9 mouse cellular contexts compared by ENCODE assay signal in genomic region chr7:45744387-45744786, GRCm38 (mm10). TPM values are rescaled to one million over a fixed set of nuclear protein-coding genes. Genes with fewer than 3 reads are reported as not detected.
A peak's percentile ranks its signal among the peaks of the same experiment; 100 is the strongest.
DNase-seq lines count a peak whose midpoint lies in the region; ATAC-seq and TF ChIP-seq lines count a peak whose summit lies in the region.
"Had no signal": no experiment of that assay in that cellular context is flagged by ENCODE, and none has a peak within 500 bp of the region (broad histone marks: within the 10 kb centered on the region; RNA-seq: fewer than 3 reads in every experiment).

No protein-coding gene starts in this region.

- peaks cover 14% of the 10 kb centered on the region for H3K27me3 ChIP-seq in hindbrain, embryonic 10.5 days (ENCODE audit: insufficient read depth, poor library complexity, severe bottlenecking)
- no peaks in the 10 kb centered on the region for H3K27me3 ChIP-seq in hindbrain, embryonic 16.5 days (replicated peaks; ENCODE audit: control insufficient read depth, insufficient read depth, low read length)
- H3K27me3 ChIP-seq in neural tube, embryonic 11.5 days (ENCODE audit: control insufficient read depth, insufficient read depth, low read length), result no peaks in the 10 kb centered on the region
- H3K27me3 ChIP-seq: liver, embryonic 13.5 days had no signal

- H3K36me3 ChIP-seq in hindbrain, embryonic 10.5 days, result no peaks in the 10 kb centered on the region
- no peaks in the 10 kb centered on the region for H3K36me3 ChIP-seq in hindbrain, embryonic 16.5 days (ENCODE audit: control insufficient read depth, insufficient read depth, low read length)
- H3K36me3 ChIP-seq in neural tube, embryonic 11.5 days (ENCODE audit: control insufficient read depth, insufficient read depth, low read length), result no peaks in the 10 kb centered on the region
- H3K36me3 ChIP-seq: liver, embryonic 13.5 days had no signal

- H3K4me2 ChIP-seq in hindbrain, embryonic 16.5 days (ENCODE audit: low read length), result no peak overlapping the region
- no peak overlapping the region for H3K4me2 ChIP-seq in neural tube, embryonic 11.5 days (ENCODE audit: low read depth)
- H3K4me2 ChIP-seq: liver, embryonic 13.5 days had no signal

- H3K27ac ChIP-seq in hindbrain, embryonic 10.5 days, result no peak overlapping the region
- no peak overlapping the region for H3K27ac ChIP-seq in hindbrain, embryonic 16.5 days (ENCODE audit: low read depth, low read length)
- no peak overlapping the region for H3K27ac ChIP-seq in left cerebral cortex, adult 2 months
- H3K27ac ChIP-seq in neural tube, embryonic 11.5 days (ENCODE audit: low read depth, low read length), result no peak overlapping the region
- H3K27ac ChIP-seq: liver, embryonic 13.5 days had no signal

- no peak overlapping the region for H3K9ac ChIP-seq in hindbrain, embryonic 16.5 days (ENCODE audit: low read depth, low read length)
- H3K9ac ChIP-seq in neural tube, embryonic 11.5 days (ENCODE audit: low read length), result no peak overlapping the region
- H3K9ac ChIP-seq: liver, embryonic 13.5 days had no signal

- peak; percentile 62 for DNase-seq in hindbrain, embryonic 10.5 days (ENCODE audit: low spot score)
- DNase-seq in MEL-GATA-1-ER (ENCODE audit: extremely low read depth, low read depth), result peak; percentile 49
- peak; percentile 82 for DNase-seq in cerebellum, adult 9-11 months
- peak; percentile 91 for DNase-seq in heart, postnatal 4 days
- DNase-seq in left cerebral cortex, adult 2 months (ENCODE audit: extremely low spot score in 1 of 2, low spot score in 2 of 2), result peak; percentile 62 to 67
- peak; percentile 38 for DNase-seq in neural tube, embryonic 11.5 days (ENCODE audit: low spot score)
- DNase-seq: liver, embryonic 13.5 days had no signal

- H3K4me1 ChIP-seq in hindbrain, embryonic 10.5 days (replicated peaks), result peaks cover 18% of the 10 kb centered on the region
- no peaks in the 10 kb centered on the region for H3K4me1 ChIP-seq in hindbrain, embryonic 16.5 days (ENCODE audit: control insufficient read depth, insufficient read depth, low read depth, low read length)
- no peaks in the 10 kb centered on the region for H3K4me1 ChIP-seq in neural tube, embryonic 11.5 days (ENCODE audit: control insufficient read depth, insufficient read depth, low read length)

- 48% methylated on average over 2 of the region's 2 CpGs for WGBS in hindbrain, embryonic 10.5 days
- 44% methylated on average over 2 of the region's 2 CpGs for WGBS in hindbrain, embryonic 16.5 days
- WGBS in neural tube, embryonic 11.5 days, result 45% methylated on average over 2 of the region's 2 CpGs

- H3K4me3 ChIP-seq in hindbrain, embryonic 10.5 days, result no peak overlapping the region
- no peak overlapping the region for H3K4me3 ChIP-seq in hindbrain, embryonic 16.5 days (ENCODE audit: low read length)
- H3K4me3 ChIP-seq in left cerebral cortex, adult 2 months, result no peak overlapping the region
- no peak overlapping the region for H3K4me3 ChIP-seq in neural tube, embryonic 11.5 days (ENCODE audit: low read depth, low read length)
- H3K4me3 ChIP-seq: liver, embryonic 13.5 days had no signal

- no peak for TF ChIP-seq CTCF in left cerebral cortex, adult 2 months (IDR thresholded peaks at IDR 0.05)

- H3K9me3 ChIP-seq in hindbrain, embryonic 10.5 days, result 0 out of 2 replicates have a peak, but pooled peaks cover 6% of the 10 kb centered on the region
- no peaks in the 10 kb centered on the region for H3K9me3 ChIP-seq in hindbrain, embryonic 16.5 days (ENCODE audit: control insufficient read depth, low read length)
- no peaks in the 10 kb centered on the region for H3K9me3 ChIP-seq in neural tube, embryonic 11.5 days (ENCODE audit: control insufficient read depth, low read length)
- H3K9me3 ChIP-seq: liver, embryonic 13.5 days had no signal

- intact Hi-C loops in left cerebral cortex, adult 2 months (cut with DNase I), result no loop called here

- no peak for ATAC-seq in hindbrain, embryonic 16.5 days
- no peak for ATAC-seq in neural tube, embryonic 11.5 days (ENCODE audit: insufficient read depth, low FRiP score, low TSS enrichment)
- ATAC-seq in megakaryocyte, adult 5-6 weeks (ENCODE audit: poor library complexity, severe bottlenecking), result no peak

RNA-seq across cellular contexts. Expression of gene Spaca4, which starts 18.8 kb away (rescaled TPM):
- not detected in 2 replicates for polyA plus RNA-seq in hindbrain, embryonic 10.5 days (2016; fragmentation: Nextera tagmentation; extraction: Ambion mirVana)
- not detected in 2 replicates for polyA plus RNA-seq in hindbrain, embryonic 16.5 days (2015; fragmentation: Nextera tagmentation; extraction: Ambion mirVana)
- total RNA-seq in heart, postnatal 4 days (2021), result not detected
- total RNA-seq in left cerebral cortex, adult 2 months (2021), result not detected
- polyA plus RNA-seq in neural tube, embryonic 11.5 days (2014; fragmentation: Nextera tagmentation; extraction: Ambion mirVana), result not detected in 2 replicates
- total RNA-seq in megakaryocyte, adult 5-6 weeks (2015), result not detected in 2 replicates
- not detected in 2 replicates for total RNA-seq in megakaryocyte, adult 5-6 weeks (2017)
- polyA plus RNA-seq: liver, embryonic 13.5 days had no signal

RNA-seq across cellular contexts. Expression of gene Fam83e, which starts 23.4 kb away (rescaled TPM):
- polyA plus RNA-seq in hindbrain, embryonic 10.5 days (2016; fragmentation: Nextera tagmentation; extraction: Ambion mirVana), result 1.6 and 1.8 TPM in 2 replicates
- 0.37 and 0.44 TPM in 2 replicates for polyA plus RNA-seq in hindbrain, embryonic 16.5 days (2015; fragmentation: Nextera tagmentation; extraction: Ambion mirVana)
- under 1 TPM; 0.38 to 0.43 TPM for total RNA-seq in heart, postnatal 4 days (2021)
- total RNA-seq in left cerebral cortex, adult 2 months (2021), result under 1 TPM; 0.37 to 0.41 TPM
- polyA plus RNA-seq in neural tube, embryonic 11.5 days (2014; fragmentation: Nextera tagmentation; extraction: Ambion mirVana), result 0.28 and 0.42 TPM in 2 replicates
- total RNA-seq in megakaryocyte, adult 5-6 weeks (2015), result 0.18 and 0.29 TPM in 2 replicates
- total RNA-seq in megakaryocyte, adult 5-6 weeks (2017), result 0.12 and 0.22 TPM in 2 replicates

RNA-seq across cellular contexts. Expression of gene Sphk2, which starts 26.6 kb away (rescaled TPM):
- polyA plus RNA-seq in hindbrain, embryonic 10.5 days (2016; fragmentation: Nextera tagmentation; extraction: Ambion mirVana), result 33.6 and 35.5 TPM in 2 replicates
- 23.9 and 28.3 TPM in 2 replicates for polyA plus RNA-seq in hindbrain, embryonic 16.5 days (2015; fragmentation: Nextera tagmentation; extraction: Ambion mirVana)
- total RNA-seq in heart, postnatal 4 days (2021), result 10 to 100 TPM; 14.2 to 16.7 TPM
- total RNA-seq in left cerebral cortex, adult 2 months (2021), result 10 to 100 TPM; 30.8 to 34.4 TPM
- polyA plus RNA-seq in neural tube, embryonic 11.5 days (2014; fragmentation: Nextera tagmentation; extraction: Ambion mirVana), result 23.7 and 25.3 TPM in 2 replicates
- 14.6 and 21.2 TPM in 2 replicates for total RNA-seq in megakaryocyte, adult 5-6 weeks (2015)
- total RNA-seq in megakaryocyte, adult 5-6 weeks (2017), result 13.7 and 15.7 TPM in 2 replicates

RNA-seq across cellular contexts. Expression of gene Rpl18, which starts 29.1 kb away (rescaled TPM):
- polyA plus RNA-seq in hindbrain, embryonic 10.5 days (2016; fragmentation: Nextera tagmentation; extraction: Ambion mirVana), result 1,010 and 1,126 TPM in 2 replicates
- polyA plus RNA-seq in hindbrain, embryonic 16.5 days (2015; fragmentation: Nextera tagmentation; extraction: Ambion mirVana), result 508 and 537 TPM in 2 replicates
- 100 to 1,000 TPM; 787 to 798 TPM for total RNA-seq in heart, postnatal 4 days (2021)
- 100 to 1,000 TPM; 318 to 325 TPM for total RNA-seq in left cerebral cortex, adult 2 months (2021)
- 929 and 960 TPM in 2 replicates for polyA plus RNA-seq in neural tube, embryonic 11.5 days (2014; fragmentation: Nextera tagmentation; extraction: Ambion mirVana)
- total RNA-seq in megakaryocyte, adult 5-6 weeks (2015), result 1,249 and 1,272 TPM in 2 replicates
- 1,058 and 1,261 TPM in 2 replicates for total RNA-seq in megakaryocyte, adult 5-6 weeks (2017)

RNA-seq across cellular contexts. Expression of gene Lmtk3, which starts 39.2 kb away (rescaled TPM):
- 2.3 and 5.4 TPM in 2 replicates for polyA plus RNA-seq in hindbrain, embryonic 10.5 days (2016; fragmentation: Nextera tagmentation; extraction: Ambion mirVana)
- 17.2 and 21.3 TPM in 2 replicates for polyA plus RNA-seq in hindbrain, embryonic 16.5 days (2015; fragmentation: Nextera tagmentation; extraction: Ambion mirVana)
- total RNA-seq in heart, postnatal 4 days (2021), result under 1 TPM; 0.10 to 0.16 TPM
- total RNA-seq in left cerebral cortex, adult 2 months (2021), result 100 to 1,000 TPM; 258 to 279 TPM
- 3.8 and 4.3 TPM in 2 replicates for polyA plus RNA-seq in neural tube, embryonic 11.5 days (2014; fragmentation: Nextera tagmentation; extraction: Ambion mirVana)
- total RNA-seq in megakaryocyte, adult 5-6 weeks (2015), result 0.09 TPM in 1 of 2 replicates, not detected in the other
- total RNA-seq in megakaryocyte, adult 5-6 weeks (2017), result not detected in 2 replicates
- polyA plus RNA-seq: liver, embryonic 13.5 days had no signal

Comparison
In these comparisons a context has a peak if more than half of its experiments do, and no peak if none do; other contexts are left out.
1. DNase-seq: peak in every context shown above with its lines; median percentile 91 in heart, postnatal 4 days; 82 in cerebellum, adult 9-11 months; 64 in left cerebral cortex, adult 2 months; 62 in hindbrain, embryonic 10.5 days; 49 in MEL-GATA-1-ER; 38 in neural tube, embryonic 11.5 days.